Mouse (Mus musculus) T-helper 17 cell (primary cell): Measurements from ENCODE around the gene Tgfbr3.

Source experiments
- in situ Hi-C, 2 experiments: fragments of 300-600 bp; cut with MboI, MseI; formaldehyde crosslinking; loops; 1 replicate in 1 of 2; 2 replicates in 1 of 2; pipeline ENCODE4 v1.15.1; 2025; ENCODE audit warnings: high pct_unique_total_duplicates in 2 of 2

Tgfbr3 gene

GRCm38 (mm10) chr5:107084431-107084830, 205.0 kb downstream of the Tgfbr3 start:
- in situ Hi-C loops = no loop called here

DNA sequence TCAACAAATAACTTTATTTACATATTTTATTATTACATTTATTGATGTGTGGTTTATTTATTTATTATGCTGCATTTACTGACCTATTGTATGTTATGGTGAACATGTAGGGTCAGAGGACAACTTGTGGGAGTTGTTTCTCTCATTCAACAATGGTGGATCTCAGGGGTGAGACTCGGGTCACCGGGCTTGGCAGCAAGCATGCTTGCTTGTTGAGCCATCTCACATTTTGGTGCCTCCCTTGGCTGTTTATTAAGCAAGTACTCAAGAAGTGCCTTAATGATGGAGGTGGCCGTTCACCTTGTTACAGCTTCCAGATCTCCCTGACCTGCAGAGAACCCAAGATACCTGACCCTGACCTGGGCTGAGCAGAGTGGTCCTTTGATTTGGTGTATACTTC, 207.4 kb downstream of the Tgfbr3 start:
- in situ Hi-C loops = no loop called here

DNA sequence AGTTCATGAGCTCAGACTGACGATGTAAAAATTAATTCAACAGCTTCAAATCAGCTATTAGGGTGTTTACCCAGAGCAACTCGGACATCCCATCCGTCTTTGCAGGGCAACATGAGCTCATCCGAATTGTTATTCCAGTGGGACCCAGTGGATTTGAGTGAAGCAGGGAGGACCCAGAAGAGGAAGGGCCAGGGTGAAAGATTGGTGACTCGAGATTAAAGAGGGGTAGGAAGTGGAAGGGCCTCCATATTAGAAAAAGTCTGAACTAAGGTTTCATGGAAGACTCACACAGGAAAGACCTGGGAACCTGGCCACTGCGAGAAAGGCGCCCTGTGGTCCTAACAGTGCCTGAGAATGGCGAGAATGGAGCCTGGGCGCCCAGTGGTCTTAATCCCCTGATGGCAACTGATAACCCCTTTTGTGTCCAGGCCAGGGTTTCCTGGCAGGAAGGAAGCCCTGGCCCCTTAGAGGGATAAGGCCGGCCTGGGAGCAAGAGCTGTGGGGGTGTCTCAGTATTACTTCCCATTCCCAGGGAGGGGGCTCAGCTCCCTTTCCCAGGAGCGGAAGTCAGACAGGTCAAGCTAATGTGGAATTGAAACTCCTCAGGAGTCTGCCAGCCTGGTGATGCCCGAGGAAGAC, 208.3 kb downstream of the Tgfbr3 start:
- in situ Hi-C loops = no loop called here

GRCm38 (mm10) chr5:107079920-107080319, 209.5 kb downstream of the Tgfbr3 start:
- in situ Hi-C loops = no loop called here

DNA sequence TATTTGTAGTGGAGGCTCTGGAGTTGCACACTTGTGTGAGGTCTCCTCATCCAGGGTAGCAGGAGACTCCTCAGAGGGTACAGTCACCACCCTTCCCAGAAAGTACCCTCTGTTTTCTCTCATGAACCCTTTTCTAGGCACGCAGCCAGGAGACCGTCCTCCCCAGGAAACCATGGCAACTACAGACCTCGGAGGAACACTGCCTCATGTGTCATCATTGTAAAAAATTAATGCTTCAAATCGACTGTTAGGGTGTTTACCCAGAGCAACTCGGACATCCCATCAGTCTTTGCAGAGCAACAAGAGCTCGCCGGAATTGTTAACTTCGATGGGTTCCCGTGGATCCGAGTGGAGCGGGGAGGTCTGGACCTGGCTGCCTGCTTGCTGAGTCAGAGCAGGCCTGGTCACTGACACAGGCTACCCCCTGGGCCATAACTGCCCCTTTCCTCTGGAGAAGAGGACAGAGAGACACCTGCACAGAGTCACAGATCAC, 210.2 kb downstream of the Tgfbr3 start:
- in situ Hi-C loops = no loop called here

DNA sequence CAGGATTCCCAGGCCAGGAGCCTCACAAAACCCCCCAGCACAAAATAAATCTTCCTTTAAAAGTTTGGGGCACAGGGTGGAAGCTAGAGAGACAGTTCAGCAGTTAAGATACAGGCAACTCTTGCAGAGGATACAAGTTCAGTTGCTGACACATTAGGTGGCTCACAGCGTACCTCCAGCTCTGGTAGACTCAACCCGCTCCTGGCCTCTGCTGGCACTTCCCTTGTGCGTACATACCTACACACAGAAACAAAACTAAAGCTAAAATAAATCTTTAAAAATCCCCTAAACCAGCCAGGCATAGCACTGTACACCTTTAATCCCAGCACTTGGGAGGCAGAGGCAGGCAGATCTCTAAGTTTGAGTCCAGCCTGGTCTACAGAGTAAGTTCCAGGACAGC, 211.1 kb downstream of the Tgfbr3 start:
- in situ Hi-C loops = no loop called here

DNA sequence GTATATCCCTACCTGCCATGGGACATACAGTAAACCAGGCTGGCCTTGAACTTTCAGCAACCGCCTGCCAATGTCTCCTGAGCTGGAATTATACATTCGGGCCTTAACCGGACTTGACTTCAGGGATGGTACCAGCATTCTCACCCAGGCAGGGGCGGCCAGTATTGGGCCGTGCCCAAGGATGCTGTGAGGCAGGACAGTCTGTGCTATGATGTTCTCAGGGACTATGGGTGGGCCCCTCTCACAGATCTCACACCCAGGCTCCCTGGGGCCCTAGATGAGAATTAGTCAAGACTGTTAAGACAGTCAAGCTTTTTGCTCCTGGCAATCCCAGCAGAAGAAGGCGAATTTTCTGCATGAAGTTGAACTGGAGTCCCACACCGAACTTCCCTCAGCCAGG, 211.5 kb downstream of the Tgfbr3 start:
- in situ Hi-C loops = no loop called here

GRCm38 (mm10) chr5:107074980-107075583, 214.3 kb downstream of the Tgfbr3 start:
- in situ Hi-C loops = no loop called here

DNA sequence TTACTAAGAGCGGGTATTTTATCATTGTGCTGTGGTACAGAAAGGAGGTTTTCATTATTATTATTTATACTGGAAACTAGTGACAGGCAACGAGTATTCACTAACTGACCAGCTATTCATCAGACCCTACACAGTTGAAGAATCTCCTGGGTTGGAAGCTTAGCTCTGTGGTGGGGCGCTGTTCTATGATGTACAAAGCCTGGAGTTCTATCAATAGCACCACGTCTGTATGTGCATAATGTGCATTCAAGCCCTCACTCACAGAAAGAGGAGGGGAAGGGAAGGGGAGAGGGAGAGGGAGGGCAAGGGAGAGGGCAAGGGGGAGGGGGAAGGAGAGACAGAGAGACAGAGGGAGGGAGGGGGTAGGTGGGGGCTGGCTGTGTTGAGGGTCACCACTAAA, 215.1 kb downstream of the Tgfbr3 start:
- in situ Hi-C loops = no loop called here

- in situ Hi-C loops = no loop called here
Observed at GRCm38 (mm10) chr5:107073536-107073935, 215.9 kb downstream of the Tgfbr3 start.

- in situ Hi-C loops = loop anchor here in 1 of 2 experiments (10.0 kb wide), 1 partner anchor 1127 kb away; no protein-coding TSS in a partner anchor
Observed at GRCm38 (mm10) chr5:107068146-107068545, 221.3 kb downstream of the Tgfbr3 start.

GRCm38 (mm10) chr5:107067531-107067930, 221.9 kb downstream of the Tgfbr3 start:
- in situ Hi-C loops = loop anchor here in 1 of 2 experiments (10.0 kb wide), 1 partner anchor 1127 kb away; no protein-coding TSS in a partner anchor

DNA sequence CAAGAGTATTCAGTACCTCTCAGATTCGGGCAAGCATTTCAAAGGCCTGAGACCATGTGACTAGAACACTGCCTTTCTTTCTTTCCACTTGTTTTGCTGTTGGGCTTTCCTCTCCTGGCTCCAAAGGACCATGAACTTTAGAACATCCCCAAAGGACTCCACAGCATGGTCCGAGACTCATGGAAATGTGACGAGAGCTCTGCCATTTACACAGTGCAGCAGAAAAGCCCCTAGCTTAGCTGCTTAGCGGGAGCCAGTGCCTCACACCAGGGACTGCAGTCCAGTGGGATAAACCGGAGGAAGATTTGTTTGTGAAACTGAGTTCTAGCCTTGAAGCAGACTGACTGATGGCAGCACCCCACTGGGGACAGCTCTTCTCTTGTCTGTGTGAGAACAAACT, 224.5 kb downstream of the Tgfbr3 start:
- in situ Hi-C loops = loop anchor here in 1 of 2 experiments (10.0 kb wide), 1 partner anchor 1130 kb away; no protein-coding TSS in a partner anchor

GRCm38 (mm10) chr5:107062229-107062852, 227.1 kb downstream of the Tgfbr3 start:
- in situ Hi-C loops = loop anchor here in 1 of 2 experiments (10.0 kb wide), 1 partner anchor 1132 kb away; no protein-coding TSS in a partner anchor

- in situ Hi-C loops = no loop called here
Observed at GRCm38 (mm10) chr5:107059514-107059913, 229.9 kb downstream of the Tgfbr3 start.

DNA sequence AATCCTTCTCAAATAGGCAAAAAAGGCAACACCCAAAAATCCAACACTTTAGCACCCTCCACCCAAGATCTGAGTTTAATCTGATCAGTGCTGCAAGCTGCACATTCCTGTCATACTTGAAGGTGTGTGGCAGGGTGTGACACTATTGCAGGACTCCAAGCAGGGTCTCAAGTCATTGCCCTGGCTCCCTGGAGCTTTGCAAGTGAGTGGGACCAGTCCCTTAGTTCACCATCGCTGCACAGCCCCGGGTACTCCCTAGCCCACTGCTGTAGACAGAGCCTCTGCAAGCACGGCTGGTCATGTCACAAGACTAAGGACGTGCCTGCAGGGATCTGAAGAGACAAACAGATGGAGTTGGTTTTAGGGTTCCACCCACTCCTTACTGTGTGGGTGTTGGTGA, 230.8 kb downstream of the Tgfbr3 start:
- in situ Hi-C loops = no loop called here
